Mouse (Mus musculus) embryonic fibroblast, embryonic 13.5 days (primary cell): Measurements from ENCODE around the gene Il1rl2.

Experiments
- CTCF ChIP-seq: IDR thresholded peaks from 2 replicates; pipeline ENCODE4 v1.5.1; 2011; ENCODE audit warnings: mild to moderate bottlenecking, control low read depth, low read length, moderate library complexity, borderline replicate concordance; ENCODE audit not compliant: insufficient read depth
- POLR2A ChIP-seq: IDR thresholded peaks from 2 replicates; pipeline ENCODE4 v1.6.1; 2011; ENCODE audit warnings: low read depth, mild to moderate bottlenecking, control low read depth, low read length, moderate library complexity

DNA sequence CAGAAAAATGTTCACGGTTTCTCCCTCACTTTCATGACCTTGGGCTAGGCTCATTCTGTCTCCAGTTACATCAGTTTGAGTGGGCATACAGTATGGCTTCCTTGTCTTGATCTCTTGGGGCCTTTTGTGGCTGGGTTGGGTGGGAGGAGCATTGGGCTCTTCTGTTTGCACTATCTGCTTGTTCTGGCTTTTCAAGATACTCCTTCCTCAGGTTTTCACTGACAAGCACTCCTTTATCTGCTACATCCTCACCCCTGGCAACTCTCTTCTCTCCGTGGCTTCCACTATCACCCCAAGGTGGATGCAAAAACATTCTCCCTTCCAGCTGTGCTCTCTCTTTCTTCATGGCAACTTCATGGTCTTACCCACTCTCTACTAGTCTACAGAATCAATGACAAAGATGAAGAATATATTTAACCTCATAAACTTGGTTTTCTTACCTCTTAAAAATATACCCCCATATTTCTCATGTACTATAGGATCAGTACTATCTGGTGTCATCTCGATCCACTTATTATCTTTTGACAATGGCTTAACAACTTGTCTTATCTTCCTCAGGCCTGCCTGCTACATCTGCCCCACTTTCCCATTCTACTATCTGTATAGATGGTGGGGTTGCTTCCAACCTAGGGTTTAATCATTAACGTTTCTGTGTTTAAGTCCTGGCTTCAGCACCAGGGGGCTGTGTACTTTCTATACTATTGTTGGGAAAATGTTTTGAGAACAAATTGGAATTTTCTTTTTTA lies 27.9 kb downstream of the Il1rl2 start:
- TF ChIP-seq CTCF (no peak), POLR2A (no peak)
